Mouse (Mus musculus) olfactory bulb, adult 2 months (tissue): ENCODE results near the gene Ccin.

Experiments used
- CTCF ChIP-seq: fragments of 200-500 bp; IDR thresholded peaks from 2 replicates; pipeline ENCODE4 v1.5.1; 2012; ENCODE audit warnings: low read depth, mild to moderate bottlenecking, low read length, moderate library complexity; ENCODE audit not compliant: insufficient read depth
- POLR2A ChIP-seq: fragments of 200-500 bp; IDR thresholded peaks from 2 replicates; pipeline ENCODE4 v1.6.1; 2012; ENCODE audit warnings: mild to moderate bottlenecking, low read depth, low read length, moderate library complexity; ENCODE audit not compliant: insufficient read depth

GRCm38 (mm10) chr4:43970393-43971330 lies 12.6 kb upstream of the Ccin start:
- no peak for TF ChIP-seq CTCF
- no peak for TF ChIP-seq POLR2A
